Mouse (Mus musculus) CD4-positive, CD25-positive, alpha-beta regulatory T cell, adult 2 months (primary cell): ENCODE results near the gene Rmi2.

Experiments
- DNase-seq: peaks from one replicate; pipeline ENCODE4 v3.0.0-alpha.2; 2012; ENCODE audit warnings: low read depth, low spot score

Gene Rmi2

GRCm38 (mm10) chr16:10919856-10920255 lies 85.0 kb downstream of the Rmi2 start:
- no peak for DNase-seq

GRCm38 (mm10) chr16:10923561-10923960 lies 88.7 kb downstream of the Rmi2 start:
- DNase-seq: no peak

- DNase-seq: no peak
Measured at GRCm38 (mm10) chr16:10925591-10926180, 90.8 kb downstream of the Rmi2 start.

GRCm38 (mm10) chr16:10927026-10927425 lies 92.2 kb downstream of the Rmi2 start:
- no peak for DNase-seq

- no peak for DNase-seq
Measured at GRCm38 (mm10) chr16:10933372-10933771, 98.5 kb downstream of the Rmi2 start.

- no peak for DNase-seq
Measured at GRCm38 (mm10) chr16:10934047-10934446, 99.2 kb downstream of the Rmi2 start.

GRCm38 (mm10) chr16:10936700-10937319 lies 102.0 kb downstream of the Rmi2 start:
- DNase-seq: no peak

GRCm38 (mm10) chr16:10937497-10937896 lies 102.6 kb downstream of the Rmi2 start:
- DNase-seq: no peak

GRCm38 (mm10) chr16:10939932-10940331 lies 105.1 kb downstream of the Rmi2 start:
- no peak for DNase-seq

GRCm38 (mm10) chr16:10940661-10941060 lies 105.8 kb downstream of the Rmi2 start:
- DNase-seq: no peak
